Mouse (Mus musculus) embryonic facial prominence, embryonic 12.5 days (tissue): ENCODE results near the gene Rnase2b. TPM values are rescaled to one million over a fixed set of nuclear protein-coding genes. Genes with fewer than 3 reads are reported as not detected.

Experiments
- ATAC-seq: fragments of 200-750 bp; cut with Nextera tagmentation; 2 replicates; pipeline ENCODE4 v1.8.0; 2017; ENCODE audit not compliant: insufficient number of reproducible peaks, insufficient read depth, low FRiP score, low TSS enrichment
- H3K27ac ChIP-seq: fragments of 300-500 bp; sonication (generic); 2 replicates; pipeline ENCODE4 v1.5.1; 2016; ENCODE audit warnings: mild to moderate bottlenecking
- H3K27me3 ChIP-seq: fragments of 300-500 bp; sonication (generic); 2 replicates; pipeline ENCODE4 v1.6.1; 2016; ENCODE audit warnings: mild to moderate bottlenecking, moderate library complexity
- H3K36me3 ChIP-seq: fragments of 300-500 bp; sonication (generic); 2 replicates; pipeline ENCODE4 v1.6.1; 2016; ENCODE audit warnings: mild to moderate bottlenecking
- H3K4me1 ChIP-seq: fragments of 300-500 bp; sonication (generic); 2 replicates; pipeline ENCODE4 v1.6.1; 2016
- H3K4me2 ChIP-seq: fragments of 300-500 bp; sonication (generic); replicated peaks from 2 replicates; pipeline ENCODE4 v1.6.1; 2016; ENCODE audit warnings: mild to moderate bottlenecking, moderate library complexity
- H3K4me3 ChIP-seq: fragments of 300-500 bp; sonication (generic); 2 replicates; pipeline ENCODE4 v1.5.1; 2016; ENCODE audit warnings: mild to moderate bottlenecking
- H3K9ac ChIP-seq: fragments of 300-500 bp; sonication (generic); 2 replicates; pipeline ENCODE4 v1.6.1; 2016; ENCODE audit warnings: mild to moderate bottlenecking, moderate library complexity
- H3K9me3 ChIP-seq: fragments of 300-500 bp; sonication (generic); 2 replicates; pipeline ENCODE4 v1.6.1; 2016; ENCODE audit warnings: mild to moderate bottlenecking, moderate library complexity
- WGBS: fragments of 180-500 bp; shearing (Covaris S2); methylation state at CpG from one replicate; pipeline ENCODE4 v1.1.7; 2016; 5-methylcytosine and 5-hydroxymethylcytosine counted together
- polyA plus RNA-seq: library from polyadenylated mRNA; unstranded; fragments of >200 nt; fragmentation: Nextera tagmentation; extraction: Ambion mirVana; gene quantifications from 2 replicates; pipeline ENCODE4 v1.2.1, GENCODE M21; 2016

The Rnase2b gene
- polyA plus RNA-seq, 1 experiment from 2014 or later, result not detected

- Histone ChIP-seq H3K36me3 (no peaks in the 10 kb centered on the region), H3K4me3 (no peak overlapping the region), H3K27me3 (no peaks in the 10 kb centered on the region), H3K4me1 (no peaks in the 10 kb centered on the region), H3K9me3 (no peaks in the 10 kb centered on the region), H3K4me2 (no peak overlapping the region), H3K9ac (no peak overlapping the region), H3K27ac (no peak overlapping the region)
- 83% methylated on average over 4 of the region's 4 CpGs for WGBS
- no peak for ATAC-seq
Observed at GRCm38 (mm10) chr14:51142119-51142518, 19.9 kb upstream of the Rnase2b start.

- H3K4me3 ChIP-seq, result no peak overlapping the region
- no peak overlapping the region for H3K4me2 ChIP-seq
- no peak overlapping the region for H3K9ac ChIP-seq
- H3K27me3 ChIP-seq, result no peaks in the 10 kb centered on the region
- H3K4me1 ChIP-seq, result no peaks in the 10 kb centered on the region
- no peak for ATAC-seq
- WGBS, result 80% methylated on average over 3 of the region's 3 CpGs
- no peaks in the 10 kb centered on the region for H3K36me3 ChIP-seq
- H3K27ac ChIP-seq, result no peak overlapping the region
- H3K9me3 ChIP-seq, result no peaks in the 10 kb centered on the region
Observed at GRCm38 (mm10) chr14:51142568-51142967, 19.5 kb upstream of the Rnase2b start.

GRCm38 (mm10) chr14:51143287-51143686 is 18.8 kb upstream of the Rnase2b start:
- no peak overlapping the region for H3K27ac ChIP-seq
- no peak overlapping the region for H3K9ac ChIP-seq
- no peaks in the 10 kb centered on the region for H3K27me3 ChIP-seq
- H3K4me1 ChIP-seq, result no peaks in the 10 kb centered on the region
- no peak for ATAC-seq
- 83% methylated on average over 4 of the region's 4 CpGs for WGBS
- H3K9me3 ChIP-seq, result no peaks in the 10 kb centered on the region
- H3K36me3 ChIP-seq, result no peaks in the 10 kb centered on the region
- no peak overlapping the region for H3K4me3 ChIP-seq
- no peak overlapping the region for H3K4me2 ChIP-seq

GRCm38 (mm10) chr14:51143937-51144336 is 18.1 kb upstream of the Rnase2b start:
- H3K27ac ChIP-seq, result no peak overlapping the region
- WGBS, result 77% methylated on average over 2 of the region's 2 CpGs
- no peaks in the 10 kb centered on the region for H3K36me3 ChIP-seq
- H3K4me1 ChIP-seq, result no peaks in the 10 kb centered on the region
- no peak overlapping the region for H3K9ac ChIP-seq
- H3K27me3 ChIP-seq, result no peaks in the 10 kb centered on the region
- H3K4me3 ChIP-seq, result no peak overlapping the region
- H3K4me2 ChIP-seq, result no peak overlapping the region
- ATAC-seq, result no peak
- H3K9me3 ChIP-seq, result no peaks in the 10 kb centered on the region

- Histone ChIP-seq H3K4me2 (no peak overlapping the region), H3K4me3 (no peak overlapping the region), H3K27me3 (no peaks in the 10 kb centered on the region), H3K27ac (no peak overlapping the region), H3K4me1 (no peaks in the 10 kb centered on the region), H3K36me3 (no peaks in the 10 kb centered on the region), H3K9me3 (no peaks in the 10 kb centered on the region), H3K9ac (no peak overlapping the region)
- no peak for ATAC-seq
- WGBS, result 90% methylated on average over 4 of the region's 4 CpGs
Observed at GRCm38 (mm10) chr14:51144451-51144850, 17.6 kb upstream of the Rnase2b start.

GRCm38 (mm10) chr14:51145521-51145920 is 16.5 kb upstream of the Rnase2b start:
- Histone ChIP-seq H3K27me3 (no peaks in the 10 kb centered on the region), H3K4me3 (no peak overlapping the region), H3K4me1 (no peaks in the 10 kb centered on the region), H3K27ac (no peak overlapping the region), H3K36me3 (no peaks in the 10 kb centered on the region), H3K4me2 (no peak overlapping the region), H3K9ac (no peak overlapping the region), H3K9me3 (no peaks in the 10 kb centered on the region)
- ATAC-seq, result no peak
- 88% methylated on average over 6 of the region's 6 CpGs for WGBS

GRCm38 (mm10) chr14:51146685-51147084 is 15.4 kb upstream of the Rnase2b start, which contains the start of gene Rnase1:
Gene Rnase1, minus strand, starts transcription at chr14:51146785.
- Histone ChIP-seq H3K9me3 (no peaks in the 10 kb centered on the region), H3K4me3 (no peak within 1 kb of the TSS), H3K27me3 (no peaks in the 10 kb centered on the region), H3K4me1 (no peaks in the 10 kb centered on the region), H3K4me2 (no peak within 1 kb of the TSS), H3K27ac (no peak within 1 kb of the TSS), H3K9ac (no peak within 1 kb of the TSS), H3K36me3 (no peaks in the 10 kb centered on the region)
- WGBS, result 50% methylated on average over 2 of the region's 2 CpGs
- ATAC-seq, result no peak

- no peak for ATAC-seq
- H3K27ac ChIP-seq, result no peak overlapping the region
- H3K4me1 ChIP-seq, result no peaks in the 10 kb centered on the region
- H3K4me3 ChIP-seq, result no peak overlapping the region
- H3K27me3 ChIP-seq, result no peaks in the 10 kb centered on the region
- WGBS, result 78% methylated on average over 3 of the region's 3 CpGs
- H3K4me2 ChIP-seq, result no peak overlapping the region
- no peaks in the 10 kb centered on the region for H3K36me3 ChIP-seq
- H3K9ac ChIP-seq, result no peak overlapping the region
- H3K9me3 ChIP-seq, result no peaks in the 10 kb centered on the region
Observed at GRCm38 (mm10) chr14:51148006-51148405, 14.1 kb upstream of the Rnase2b start.

- no peak overlapping the region for H3K4me2 ChIP-seq
- H3K27me3 ChIP-seq, result no peaks in the 10 kb centered on the region
- no peak overlapping the region for H3K9ac ChIP-seq
- H3K9me3 ChIP-seq, result no peaks in the 10 kb centered on the region
- H3K36me3 ChIP-seq, result no peaks in the 10 kb centered on the region
- WGBS, result 50% methylated on average over 5 of the region's 5 CpGs
- ATAC-seq, result no peak
- no peak overlapping the region for H3K27ac ChIP-seq
- no peaks in the 10 kb centered on the region for H3K4me1 ChIP-seq
- H3K4me3 ChIP-seq, result no peak overlapping the region
Observed at GRCm38 (mm10) chr14:51149164-51149563, 12.9 kb upstream of the Rnase2b start.

GRCm38 (mm10) chr14:51150206-51150831 is 11.7 kb upstream of the Rnase2b start:
- no peak for ATAC-seq
- no peaks in the 10 kb centered on the region for H3K4me1 ChIP-seq
- H3K4me3 ChIP-seq, result no peak overlapping the region
- H3K27ac ChIP-seq, result no peak overlapping the region
- H3K9ac ChIP-seq, result no peak overlapping the region
- no peaks in the 10 kb centered on the region for H3K27me3 ChIP-seq
- H3K9me3 ChIP-seq, result no peaks in the 10 kb centered on the region
- WGBS, result 86% methylated on average over 3 of the region's 3 CpGs
- no peak overlapping the region for H3K4me2 ChIP-seq
- H3K36me3 ChIP-seq, result no peaks in the 10 kb centered on the region

- WGBS, result 81% methylated on average over 5 of the region's 5 CpGs
- Histone ChIP-seq H3K9ac (no peak overlapping the region), H3K4me3 (no peak overlapping the region), H3K4me1 (no peaks in the 10 kb centered on the region), H3K27me3 (no peaks in the 10 kb centered on the region), H3K9me3 (no peaks in the 10 kb centered on the region), H3K4me2 (no peak overlapping the region), H3K27ac (no peak overlapping the region), H3K36me3 (no peaks in the 10 kb centered on the region)
- no peak for ATAC-seq
Observed at GRCm38 (mm10) chr14:51152249-51152870, 9.7 kb upstream of the Rnase2b start.

GRCm38 (mm10) chr14:51156056-51156735 is 5.9 kb upstream of the Rnase2b start:
- no peak overlapping the region for H3K9ac ChIP-seq
- H3K4me3 ChIP-seq, result no peak overlapping the region
- 85% methylated on average over 5 of the region's 5 CpGs for WGBS
- no peaks in the 10 kb centered on the region for H3K27me3 ChIP-seq
- no peak overlapping the region for H3K27ac ChIP-seq
- ATAC-seq, result no peak
- H3K9me3 ChIP-seq, result no peaks in the 10 kb centered on the region
- no peaks in the 10 kb centered on the region for H3K4me1 ChIP-seq
- no peaks in the 10 kb centered on the region for H3K36me3 ChIP-seq
- no peak overlapping the region for H3K4me2 ChIP-seq
